Mouse (Mus musculus): Measurements from ENCODE around the gene Slc4a4. TPM values are rescaled to one million over a fixed set of nuclear protein-coding genes. Genes with fewer than 3 reads are reported as not detected.

Gene Slc4a4
- polyA plus RNA-seq, 1 experiment, result 53.7 TPM

DNA sequence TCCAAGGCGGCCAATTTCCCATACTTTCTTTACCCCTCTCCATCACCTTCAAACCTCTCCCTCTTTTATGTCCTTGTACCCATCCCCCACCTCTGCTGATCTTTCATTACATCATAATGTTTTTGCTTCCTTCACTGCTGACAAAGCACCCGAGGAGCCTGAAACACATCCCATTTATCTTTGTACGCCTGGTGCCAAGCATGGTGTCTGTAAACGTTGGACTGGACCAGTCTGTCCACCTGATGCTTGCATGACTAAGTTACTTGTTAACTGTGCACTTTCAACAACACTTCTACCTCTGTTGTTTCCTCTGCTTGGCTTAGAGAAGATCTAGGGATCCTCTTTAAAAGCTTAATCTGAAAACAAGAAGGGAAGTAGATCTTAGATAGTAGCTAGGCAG is 180.5 kb downstream of the Slc4a4 start:
- Histone ChIP-seq H3K4me3 (ENCODE audit: insufficient read depth, low read length) (no peak overlapping the region), H3K27ac (ENCODE audit: insufficient read depth, low read length) (no peak overlapping the region), H3K4me1 (ENCODE audit: control insufficient read depth, insufficient read depth, low read length) (no peaks in the 10 kb centered on the region)
- TF ChIP-seq CTCF (IDR thresholded peaks at IDR 0.05; ENCODE audit: extremely low read depth, insufficient read depth, low read length), result no peak
- no peak for TF ChIP-seq POLR2A (IDR thresholded peaks at IDR 0.05; ENCODE audit: extremely low read depth, insufficient read depth, low read length)

DNA sequence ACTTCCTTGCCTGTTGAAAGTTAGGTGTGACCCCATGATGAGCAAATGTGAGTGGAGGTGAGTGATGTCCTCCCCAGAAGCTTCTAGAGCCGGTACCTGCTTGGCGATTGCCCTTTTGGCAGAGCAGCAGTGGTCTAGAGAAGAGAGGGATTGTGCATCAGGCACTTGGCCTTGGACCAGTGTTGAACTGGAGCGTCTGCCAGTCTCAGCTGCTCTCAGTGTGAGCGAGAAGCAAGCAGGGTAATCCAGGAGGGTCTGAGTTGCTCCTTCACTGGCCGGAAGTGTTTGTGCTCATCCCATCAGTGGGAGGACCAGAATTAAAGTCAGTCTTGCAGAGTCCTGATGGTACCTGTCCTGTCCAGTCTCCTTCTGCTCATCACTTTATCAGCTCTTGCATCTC is 181.5 kb downstream of the Slc4a4 start:
- H3K4me1 ChIP-seq (ENCODE audit: control insufficient read depth, insufficient read depth, low read length), result no peaks in the 10 kb centered on the region
- H3K27ac ChIP-seq (ENCODE audit: insufficient read depth, low read length), result no peak overlapping the region
- no peak overlapping the region for H3K4me3 ChIP-seq (ENCODE audit: insufficient read depth, low read length)
- no peak for TF ChIP-seq POLR2A (IDR thresholded peaks at IDR 0.05; ENCODE audit: extremely low read depth, insufficient read depth, low read length)

DNA sequence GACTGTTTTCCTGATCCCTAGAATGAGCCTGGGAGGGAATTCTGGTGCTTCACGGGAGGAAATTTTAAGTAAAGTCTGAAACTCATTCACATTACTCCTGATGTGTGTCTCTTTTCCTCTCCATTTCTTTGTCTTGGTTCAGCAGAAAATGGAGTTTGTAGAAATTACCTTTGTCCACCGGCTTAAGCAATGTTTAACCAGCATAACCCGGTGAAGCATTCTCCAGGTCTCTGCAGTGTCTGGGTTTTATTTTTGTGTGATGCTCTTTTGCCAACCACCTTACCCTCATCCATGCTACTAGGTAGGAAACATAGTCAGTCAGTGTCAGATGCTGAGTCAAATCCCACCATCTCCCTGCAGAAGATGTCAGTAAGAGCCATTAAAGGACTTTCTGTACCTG is 183.4 kb downstream of the Slc4a4 start:
- H3K27ac ChIP-seq (ENCODE audit: insufficient read depth, low read length), result no peak overlapping the region
- H3K4me1 ChIP-seq (ENCODE audit: control insufficient read depth, insufficient read depth, low read length), result no peaks in the 10 kb centered on the region
- TF ChIP-seq POLR2A (IDR thresholded peaks at IDR 0.05; ENCODE audit: extremely low read depth, insufficient read depth, low read length) (no peak), CTCF (IDR thresholded peaks at IDR 0.05; ENCODE audit: extremely low read depth, insufficient read depth, low read length) (no peak)
- no peak overlapping the region for H3K4me3 ChIP-seq (ENCODE audit: insufficient read depth, low read length)

DNA sequence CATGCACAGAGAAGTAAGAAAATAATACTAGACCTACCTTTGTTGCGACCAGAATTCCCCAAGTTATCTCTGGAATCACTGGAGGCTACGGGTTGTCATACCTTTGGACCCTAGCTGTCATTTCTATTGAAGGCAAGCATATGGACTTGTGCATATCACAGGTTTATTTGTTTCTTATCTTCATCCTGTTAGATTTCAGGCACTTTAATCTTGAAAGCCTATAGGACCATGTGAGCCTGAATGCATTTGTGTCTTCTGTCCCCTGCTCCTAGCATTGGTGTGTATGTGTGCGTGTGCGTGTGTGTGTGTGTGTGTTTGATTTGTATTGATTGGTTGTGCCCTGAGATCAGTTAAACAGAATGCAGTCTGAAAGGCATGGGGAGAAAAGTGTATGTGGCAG is 185.3 kb downstream of the Slc4a4 start:
- Histone ChIP-seq H3K27ac (ENCODE audit: insufficient read depth, low read length) (no peak overlapping the region), H3K4me1 (ENCODE audit: control insufficient read depth, insufficient read depth, low read length) (no peaks in the 10 kb centered on the region), H3K4me3 (ENCODE audit: insufficient read depth, low read length) (no peak overlapping the region)
- TF ChIP-seq CTCF (IDR thresholded peaks at IDR 0.05; ENCODE audit: extremely low read depth, insufficient read depth, low read length) (no peak), POLR2A (IDR thresholded peaks at IDR 0.05; ENCODE audit: extremely low read depth, insufficient read depth, low read length) (no peak)

DNA sequence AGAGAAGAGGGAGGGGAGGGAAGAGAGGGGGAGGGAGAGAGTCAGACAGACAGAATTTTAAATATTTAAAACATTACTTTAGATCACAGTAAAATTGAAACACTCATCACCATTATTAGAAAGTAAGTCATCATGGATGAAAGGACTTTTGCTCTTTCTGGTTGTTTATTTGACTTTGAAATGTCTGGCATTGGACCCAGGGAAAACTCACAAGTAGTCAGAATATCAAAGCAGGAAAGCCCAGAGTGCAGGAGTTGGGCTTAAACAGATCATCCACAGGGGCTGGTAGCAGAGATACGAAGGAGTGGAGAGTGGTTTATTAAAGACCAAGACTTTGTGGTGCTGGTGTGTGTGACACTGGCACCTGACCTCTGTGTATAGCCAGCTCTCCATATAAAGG is 191.1 kb downstream of the Slc4a4 start:
- Histone ChIP-seq H3K4me3 (ENCODE audit: insufficient read depth, low read length) (no peak overlapping the region), H3K4me1 (ENCODE audit: control insufficient read depth, insufficient read depth, low read length) (no peaks in the 10 kb centered on the region; the same call in 1 of the 2 replicates), H3K27ac (ENCODE audit: insufficient read depth, low read length) (no peak overlapping the region)
- TF ChIP-seq POLR2A (IDR thresholded peaks at IDR 0.05; ENCODE audit: extremely low read depth, insufficient read depth, low read length) (no peak), CTCF (IDR thresholded peaks at IDR 0.05; ENCODE audit: extremely low read depth, insufficient read depth, low read length) (no peak)

DNA sequence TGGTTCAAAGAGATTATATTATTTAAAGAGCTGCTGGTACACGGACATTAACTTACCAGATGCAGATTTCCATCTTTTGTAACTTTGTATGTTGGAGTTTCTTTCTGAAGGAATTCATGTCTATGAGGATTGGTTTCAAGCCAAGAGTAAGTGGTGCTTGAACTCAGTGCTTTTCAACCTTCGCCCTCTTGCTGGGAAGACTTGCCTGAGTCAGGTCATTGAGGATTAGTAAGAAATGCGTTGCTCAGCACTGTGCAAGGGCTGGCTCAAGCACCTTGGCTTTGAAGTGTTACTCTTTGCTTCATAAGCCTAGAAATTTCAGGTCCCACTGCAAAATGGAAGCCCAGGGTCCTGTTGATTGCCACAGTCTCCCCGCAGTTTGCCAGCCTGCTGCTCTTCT is 196.9 kb downstream of the Slc4a4 start:
- TF ChIP-seq POLR2A (IDR thresholded peaks at IDR 0.05; ENCODE audit: extremely low read depth, insufficient read depth, low read length) (no peak), CTCF (IDR thresholded peaks at IDR 0.05; ENCODE audit: extremely low read depth, insufficient read depth, low read length) (no peak)
- H3K27ac ChIP-seq (ENCODE audit: insufficient read depth, low read length), result no peak overlapping the region
- no peak overlapping the region for H3K4me3 ChIP-seq (ENCODE audit: insufficient read depth, low read length)
- peaks cover 3% of the 10 kb centered on the region; the same call in 1 of the 2 replicates for H3K4me1 ChIP-seq (ENCODE audit: control insufficient read depth, insufficient read depth, low read length)

DNA sequence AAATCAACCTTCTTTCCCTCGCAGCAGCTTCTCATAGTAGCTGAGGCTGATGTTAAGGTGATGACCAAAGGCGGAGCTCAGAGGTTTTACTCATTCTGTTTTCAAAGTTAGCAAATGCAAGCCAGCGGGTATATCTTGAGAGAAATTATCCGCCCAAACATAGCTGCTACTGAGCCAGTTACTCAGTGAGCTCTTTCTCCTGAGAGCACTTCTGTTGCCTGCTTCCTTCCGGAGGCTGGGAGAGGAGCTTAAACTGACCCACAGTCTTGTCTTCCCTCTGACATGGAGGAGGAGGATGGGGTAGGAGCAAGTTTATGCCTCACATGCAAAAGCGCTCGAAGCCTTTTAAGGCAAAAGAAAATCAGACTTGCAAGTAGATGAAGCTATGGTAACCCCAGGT is 201.3 kb downstream of the Slc4a4 start:
- peak overlapping the region; percentile 18; the same call in 1 of the 2 replicates for H3K27ac ChIP-seq (ENCODE audit: insufficient read depth, low read length)

DNA sequence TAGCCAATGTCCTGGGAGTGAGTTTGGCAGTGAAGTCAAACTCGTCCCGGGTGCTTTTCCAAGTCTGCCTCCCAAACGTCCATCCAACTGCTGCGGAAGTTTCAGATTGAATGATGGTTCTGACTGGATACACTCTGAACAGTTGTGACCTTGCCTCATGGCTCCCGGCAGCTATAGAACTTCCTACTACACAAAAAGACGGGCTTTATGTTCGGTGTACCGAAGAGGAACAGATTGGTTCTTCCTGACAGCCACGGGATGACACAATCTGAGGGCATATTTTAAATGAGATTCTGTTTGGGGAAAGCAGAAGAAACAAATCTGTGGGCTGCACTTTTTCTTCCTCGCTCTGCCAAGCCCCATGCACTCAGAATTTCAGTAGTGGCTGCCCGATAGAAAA is 201.8 kb downstream of the Slc4a4 start:
- TF ChIP-seq POLR2A (IDR thresholded peaks at IDR 0.05; ENCODE audit: extremely low read depth, insufficient read depth, low read length) (no peak), CTCF (IDR thresholded peaks at IDR 0.05; ENCODE audit: extremely low read depth, insufficient read depth, low read length) (no peak)
- Histone ChIP-seq H3K4me3 (ENCODE audit: insufficient read depth, low read length) (no peak overlapping the region), H3K27ac (ENCODE audit: insufficient read depth, low read length) (no peak overlapping the region; the same call in 1 of the 2 replicates), H3K4me1 (ENCODE audit: control insufficient read depth, insufficient read depth, low read length) (peaks cover 5% of the 10 kb centered on the region)

More for the DNA sequence above, 201.3 kb downstream of the Slc4a4 start:
- TF ChIP-seq POLR2A (IDR thresholded peaks at IDR 0.05; ENCODE audit: extremely low read depth, insufficient read depth, low read length) (no peak), CTCF (IDR thresholded peaks at IDR 0.05; ENCODE audit: extremely low read depth, insufficient read depth, low read length) (no peak)
- H3K4me1 ChIP-seq (ENCODE audit: control insufficient read depth, insufficient read depth, low read length), result peaks cover 5% of the 10 kb centered on the region
- H3K4me3 ChIP-seq (ENCODE audit: insufficient read depth, low read length), result no peak overlapping the region

DNA sequence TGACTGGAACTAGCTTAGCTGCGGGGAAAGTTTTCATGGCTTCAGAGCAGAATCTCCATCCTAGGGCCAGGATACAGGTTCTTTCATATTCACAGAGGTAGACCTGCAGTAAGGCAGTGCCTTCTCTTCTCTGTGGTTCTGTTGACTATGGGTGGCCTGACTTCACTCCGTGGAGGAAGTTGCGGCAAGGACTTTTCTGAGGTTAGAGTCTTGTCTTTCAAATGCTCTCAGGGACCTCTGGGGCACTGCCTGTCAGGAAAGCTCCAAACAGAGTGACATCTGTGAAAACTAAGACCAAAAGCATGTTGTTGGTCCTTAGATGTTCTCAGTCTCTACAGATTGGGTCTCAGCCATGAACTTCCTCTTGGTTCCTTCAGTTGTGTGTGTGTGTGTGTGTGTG is 203.5 kb downstream of the Slc4a4 start:
- H3K4me1 ChIP-seq (ENCODE audit: control insufficient read depth, insufficient read depth, low read length), result peaks cover 7% of the 10 kb centered on the region
- no peak overlapping the region for H3K4me3 ChIP-seq (ENCODE audit: insufficient read depth, low read length)
- no peak overlapping the region for H3K27ac ChIP-seq (ENCODE audit: insufficient read depth, low read length)
- TF ChIP-seq POLR2A (IDR thresholded peaks at IDR 0.05; ENCODE audit: extremely low read depth, insufficient read depth, low read length) (no peak), CTCF (IDR thresholded peaks at IDR 0.05; ENCODE audit: extremely low read depth, insufficient read depth, low read length) (no peak)

DNA sequence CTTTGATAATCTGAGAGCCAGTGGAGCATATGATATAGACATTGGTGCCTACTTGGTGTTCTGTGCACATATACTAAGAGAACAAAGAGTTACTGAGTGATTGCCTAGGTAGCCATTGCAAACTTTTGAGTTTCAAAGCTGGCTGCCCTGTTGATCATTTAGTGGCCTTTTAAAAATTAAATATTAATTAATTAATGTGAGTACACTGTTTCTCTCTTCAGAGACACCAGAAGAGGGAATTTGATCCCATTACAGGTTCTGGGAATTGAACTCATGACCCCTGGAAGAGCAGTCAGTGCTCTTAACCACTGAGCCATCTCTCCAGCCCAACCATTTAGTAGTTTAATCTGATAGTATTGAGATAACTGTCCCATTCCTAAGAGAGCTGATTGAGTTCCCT is 209.8 kb downstream of the Slc4a4 start:
- no peak overlapping the region for H3K4me3 ChIP-seq (ENCODE audit: insufficient read depth, low read length)
- TF ChIP-seq POLR2A (IDR thresholded peaks at IDR 0.05; ENCODE audit: extremely low read depth, insufficient read depth, low read length) (no peak), CTCF (IDR thresholded peaks at IDR 0.05; ENCODE audit: extremely low read depth, insufficient read depth, low read length) (no peak)
- H3K4me1 ChIP-seq (ENCODE audit: control insufficient read depth, insufficient read depth, low read length), result peaks cover 1% of the 10 kb centered on the region; the same call in 1 of the 2 replicates
- H3K27ac ChIP-seq (ENCODE audit: insufficient read depth, low read length), result no peak overlapping the region
